Mouse (Mus musculus): ENCODE results near the gene 1810062G17Rik. TPM values are rescaled to one million over a fixed set of nuclear protein-coding genes. Genes with fewer than 3 reads are reported as not detected.
A peak's percentile ranks its signal among the peaks of the same experiment; 100 is the strongest.

The 1810062G17Rik gene
- polyA plus RNA-seq, 1 experiment from 2014 or later, result 0.39 TPM

- no peak overlapping the region for H3K27ac ChIP-seq (replicated peaks)
- H3K9me3 ChIP-seq, result no peaks in the 10 kb centered on the region
- peak; percentile 88 for DNase-seq (ENCODE audit: low spot score)
- H3K4me3 ChIP-seq, result no peak overlapping the region
- peaks cover 7% of the 10 kb centered on the region for H3K27me3 ChIP-seq (replicated peaks; ENCODE audit: low read depth, poor library complexity, severe bottlenecking)
- 0 out of 2 replicates have a peak, but pooled peaks cover 2% of the 10 kb centered on the region for H3K4me1 ChIP-seq
- 8% methylated on average over 6 of the region's 6 CpGs for WGBS
- no peaks in the 10 kb centered on the region for H3K36me3 ChIP-seq (replicated peaks)
These were observed 19.7 kb downstream of the 1810062G17Rik start for GRCm38 (mm10) chr3:36495436-36495835.

- Histone ChIP-seq H3K4me3 (no peak overlapping the region), H3K36me3 (replicated peaks) (no peaks in the 10 kb centered on the region), H3K27me3 (replicated peaks; ENCODE audit: low read depth, poor library complexity, severe bottlenecking) (peaks cover 7% of the 10 kb centered on the region), H3K9me3 (no peaks in the 10 kb centered on the region), H3K4me1 (0 out of 2 replicates have a peak, but pooled peaks cover 2% of the 10 kb centered on the region), H3K27ac (replicated peaks) (no peak overlapping the region)
- WGBS, result 88% methylated on average over 9 of the region's 9 CpGs
- no peak for DNase-seq (ENCODE audit: low spot score)
These were observed 20.5 kb downstream of the 1810062G17Rik start for GRCm38 (mm10) chr3:36496273-36496672.

GRCm38 (mm10) chr3:36496746-36497145, 21.0 kb downstream of the 1810062G17Rik start:
- H3K36me3 ChIP-seq (replicated peaks), result no peaks in the 10 kb centered on the region
- peak; percentile 79 for DNase-seq (ENCODE audit: low spot score)
- no peaks in the 10 kb centered on the region for H3K9me3 ChIP-seq
- H3K4me1 ChIP-seq, result 0 out of 2 replicates have a peak, but pooled peaks cover 2% of the 10 kb centered on the region
- WGBS, result 18% methylated on average over 14 of the region's 14 CpGs
- H3K27me3 ChIP-seq (replicated peaks; ENCODE audit: low read depth, poor library complexity, severe bottlenecking), result peaks cover 7% of the 10 kb centered on the region
- H3K4me3 ChIP-seq, result no peak overlapping the region
- H3K27ac ChIP-seq (replicated peaks), result no peak overlapping the region

- H3K9me3 ChIP-seq, result no peaks in the 10 kb centered on the region
- 0 out of 2 replicates have a peak, but pooled peaks cover 2% of the 10 kb centered on the region for H3K4me1 ChIP-seq
- H3K27me3 ChIP-seq (replicated peaks; ENCODE audit: low read depth, poor library complexity, severe bottlenecking), result peaks cover 7% of the 10 kb centered on the region
- no peak overlapping the region for H3K27ac ChIP-seq (replicated peaks)
- H3K4me3 ChIP-seq, result no peak overlapping the region
- WGBS, result 90% methylated on average over 6 of the region's 6 CpGs
- no peaks in the 10 kb centered on the region for H3K36me3 ChIP-seq (replicated peaks)
- no peak for DNase-seq (ENCODE audit: low spot score)
These were observed 22.5 kb downstream of the 1810062G17Rik start for GRCm38 (mm10) chr3:36498224-36498623.

- Histone ChIP-seq H3K4me1 (0 out of 2 replicates have a peak, but pooled peaks cover 2% of the 10 kb centered on the region), H3K4me3 (no peak overlapping the region), H3K36me3 (replicated peaks) (no peaks in the 10 kb centered on the region), H3K9me3 (no peaks in the 10 kb centered on the region), H3K27ac (replicated peaks) (no peak overlapping the region), H3K27me3 (replicated peaks; ENCODE audit: low read depth, poor library complexity, severe bottlenecking) (peaks cover 7% of the 10 kb centered on the region)
- 90% methylated on average over 7 of the region's 7 CpGs for WGBS
- DNase-seq (ENCODE audit: low spot score), result no peak
These were observed 23.7 kb downstream of the 1810062G17Rik start for GRCm38 (mm10) chr3:36499418-36499817.

GRCm38 (mm10) chr3:36500976-36501375, 25.2 kb downstream of the 1810062G17Rik start:
- H3K36me3 ChIP-seq (replicated peaks), result no peaks in the 10 kb centered on the region
- WGBS, result 86% methylated on average over 8 of the region's 8 CpGs
- H3K4me3 ChIP-seq, result no peak overlapping the region

GRCm38 (mm10) chr3:36501546-36501945, 25.8 kb downstream of the 1810062G17Rik start:
- Histone ChIP-seq H3K36me3 (replicated peaks) (no peaks in the 10 kb centered on the region), H3K9me3 (no peaks in the 10 kb centered on the region), H3K27me3 (replicated peaks; ENCODE audit: low read depth, poor library complexity, severe bottlenecking) (peaks cover 1% of the 10 kb centered on the region), H3K4me3 (no peak overlapping the region), H3K27ac (replicated peaks) (no peak overlapping the region), H3K4me1 (0 out of 2 replicates have a peak, but pooled peaks cover 1% of the 10 kb centered on the region)
- no peak for DNase-seq (ENCODE audit: low spot score)
- 70% methylated on average over 7 of the region's 7 CpGs for WGBS

More at GRCm38 (mm10) chr3:36500976-36501375, 25.2 kb downstream of the 1810062G17Rik start:
- peaks cover 7% of the 10 kb centered on the region for H3K27me3 ChIP-seq (replicated peaks; ENCODE audit: low read depth, poor library complexity, severe bottlenecking)
- H3K27ac ChIP-seq (replicated peaks), result no peak overlapping the region
- DNase-seq (ENCODE audit: low spot score), result no peak
- H3K9me3 ChIP-seq, result no peaks in the 10 kb centered on the region
- H3K4me1 ChIP-seq, result 0 out of 2 replicates have a peak, but pooled peaks cover 2% of the 10 kb centered on the region

GRCm38 (mm10) chr3:36505306-36505705, 29.6 kb downstream of the 1810062G17Rik start:
- Histone ChIP-seq H3K4me3 (no peak overlapping the region), H3K36me3 (replicated peaks) (no peaks in the 10 kb centered on the region), H3K27ac (replicated peaks) (no peak overlapping the region), H3K27me3 (replicated peaks; ENCODE audit: low read depth, poor library complexity, severe bottlenecking) (no peaks in the 10 kb centered on the region), H3K9me3 (no peaks in the 10 kb centered on the region), H3K4me1 (no peaks in the 10 kb centered on the region)
- 83% methylated on average over 8 of the region's 8 CpGs for WGBS
- DNase-seq (ENCODE audit: low spot score), result no peak

- H3K27ac ChIP-seq (replicated peaks), result no peak overlapping the region
- 63% methylated on average over 10 of the region's 10 CpGs for WGBS
- H3K4me1 ChIP-seq, result no peaks in the 10 kb centered on the region
- no peaks in the 10 kb centered on the region for H3K9me3 ChIP-seq
- no peaks in the 10 kb centered on the region for H3K27me3 ChIP-seq (replicated peaks; ENCODE audit: low read depth, poor library complexity, severe bottlenecking)
- H3K4me3 ChIP-seq, result no peak overlapping the region
- DNase-seq (ENCODE audit: low spot score), result no peak
- no peaks in the 10 kb centered on the region for H3K36me3 ChIP-seq (replicated peaks)
These were observed 30.3 kb downstream of the 1810062G17Rik start for GRCm38 (mm10) chr3:36505809-36506735.

- WGBS, result 87% methylated on average over 6 of the region's 6 CpGs
- Histone ChIP-seq H3K4me3 (no peak overlapping the region), H3K9me3 (no peaks in the 10 kb centered on the region), H3K4me1 (no peaks in the 10 kb centered on the region), H3K27ac (replicated peaks) (no peak overlapping the region), H3K36me3 (replicated peaks) (no peaks in the 10 kb centered on the region), H3K27me3 (replicated peaks; ENCODE audit: low read depth, poor library complexity, severe bottlenecking) (no peaks in the 10 kb centered on the region)
- no peak for DNase-seq (ENCODE audit: low spot score)
These were observed 35.8 kb downstream of the 1810062G17Rik start for GRCm38 (mm10) chr3:36511491-36511890.

GRCm38 (mm10) chr3:36516196-36516595, 40.5 kb downstream of the 1810062G17Rik start:
- WGBS, result 90% methylated on average over 9 of the region's 9 CpGs
- Histone ChIP-seq H3K27me3 (replicated peaks; ENCODE audit: low read depth, poor library complexity, severe bottlenecking) (peaks cover 29% of the 10 kb centered on the region), H3K4me3 (no peak overlapping the region), H3K9me3 (no peaks in the 10 kb centered on the region), H3K4me1 (peaks cover 4% of the 10 kb centered on the region), H3K27ac (replicated peaks) (no peak overlapping the region), H3K36me3 (replicated peaks) (no peaks in the 10 kb centered on the region)
- DNase-seq (ENCODE audit: low spot score), result no peak

GRCm38 (mm10) chr3:36521073-36522060, 45.6 kb downstream of the 1810062G17Rik start, which contains the start of gene Gm11549:
Gene Gm11549, minus strand, starts transcription at chr3:36521813.
- peaks cover 10% of the 10 kb centered on the region for H3K4me1 ChIP-seq
- peak within 1 kb of the TSS; percentile 66 for H3K4me3 ChIP-seq
- WGBS, result under 1% methylated on average over 51 of the region's 51 CpGs
- peak; percentile 64 for DNase-seq (ENCODE audit: low spot score)
- no peaks in the 10 kb centered on the region for H3K36me3 ChIP-seq (replicated peaks)
- H3K27ac ChIP-seq (replicated peaks), result no peak within 1 kb of the TSS
- H3K9me3 ChIP-seq, result no peaks in the 10 kb centered on the region
- peaks cover 59% of the 10 kb centered on the region for H3K27me3 ChIP-seq (replicated peaks; ENCODE audit: low read depth, poor library complexity, severe bottlenecking)

Data from embryonic facial prominence, embryonic 10.5 days (tissue).